Mouse (Mus musculus) monocyte, adult 2 months (primary cell): ENCODE results near the gene Tnp1.

Experiments used
- DNase-seq, 2 experiments: peaks; one replicate each; pipeline ENCODE4 v3.0.0; 2022; ENCODE audit warnings: low spot score in 2 of 2, low read depth in 1 of 2

Tnp1 gene

DNA sequence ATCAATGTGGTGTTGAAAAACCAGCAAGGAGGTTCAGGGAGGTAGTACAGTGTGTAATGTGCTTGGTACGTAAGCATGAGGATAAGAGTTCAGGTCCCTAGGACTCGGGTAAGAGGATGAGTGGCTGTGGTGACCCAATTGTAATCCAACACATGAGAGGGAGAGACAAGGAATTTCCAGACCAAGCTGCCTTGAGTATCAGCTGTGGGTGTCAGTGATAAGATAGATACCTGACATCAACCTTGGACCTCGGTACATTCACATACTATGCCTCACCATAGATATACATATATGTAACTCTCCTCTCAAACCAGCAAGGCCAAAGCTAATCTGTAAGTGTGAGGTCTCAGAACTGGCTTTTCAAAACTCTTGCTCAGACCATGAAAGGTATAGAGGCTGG lies 10.4 kb upstream of the Tnp1 start:
- no peak for DNase-seq

GRCm38 (mm10) chr1:73006847-73007246 lies 8.9 kb downstream of the Tnp1 start:
- no peak for DNase-seq

DNA sequence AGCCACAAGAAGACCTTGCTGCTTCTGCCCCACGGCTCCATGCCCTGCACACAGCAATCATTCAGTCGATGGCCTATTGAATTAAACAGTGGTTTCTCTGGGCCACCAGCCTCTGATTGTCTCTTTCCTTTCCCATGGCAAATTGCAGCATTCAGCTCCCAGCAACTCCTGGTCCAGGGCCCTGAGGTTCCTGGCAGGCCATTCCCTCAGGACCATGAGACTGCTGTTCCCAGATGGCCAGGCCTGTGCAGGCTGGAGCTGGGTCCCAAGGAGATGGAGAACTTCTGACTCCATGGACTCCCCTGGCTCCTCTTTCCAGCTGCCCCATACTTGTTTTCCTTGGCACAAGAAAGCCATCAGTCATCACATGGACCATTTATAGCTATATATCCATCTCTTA lies 10.8 kb downstream of the Tnp1 start:
- DNase-seq = no peak

GRCm38 (mm10) chr1:73002637-73003036 lies 13.1 kb downstream of the Tnp1 start:
- DNase-seq = no peak

GRCm38 (mm10) chr1:73001961-73002360 lies 13.7 kb downstream of the Tnp1 start:
- no peak for DNase-seq

DNA sequence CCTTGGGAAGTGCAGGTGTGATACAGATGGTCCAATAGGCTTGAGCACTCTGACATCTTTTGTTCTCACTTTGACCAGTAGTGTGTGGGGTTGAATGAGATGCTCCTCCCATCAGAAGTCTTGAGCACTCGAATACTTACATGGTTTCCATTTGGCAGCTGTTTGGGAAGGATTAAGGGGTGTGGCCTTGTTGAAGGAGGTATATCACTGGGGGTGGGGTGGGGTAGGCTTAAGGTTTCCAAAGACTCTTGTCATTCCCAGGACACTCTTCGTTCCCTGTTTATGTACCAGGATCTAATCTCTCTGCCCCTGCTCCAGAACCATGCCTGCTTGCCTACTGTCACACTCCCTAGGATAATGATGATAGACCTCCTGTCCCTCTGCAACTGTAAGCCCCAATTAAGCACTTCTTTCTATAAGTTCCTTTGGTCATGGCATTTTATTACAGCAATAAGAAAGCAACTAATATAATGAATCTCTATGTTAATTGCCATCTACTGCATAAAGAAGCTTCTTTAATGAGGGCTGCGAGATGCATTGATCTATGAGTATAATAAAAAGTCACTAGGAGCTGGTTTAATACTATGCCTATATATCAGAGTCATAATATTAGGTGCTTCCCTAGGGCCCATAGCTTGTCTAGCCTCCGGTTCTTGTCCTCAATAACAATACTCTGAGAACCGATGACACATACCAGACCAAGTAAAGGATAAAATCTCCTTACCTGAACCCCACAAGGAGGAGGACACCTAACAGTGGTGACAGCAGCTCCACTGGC lies 20.8 kb downstream of the Tnp1 start:
- DNase-seq = no peak

- no peak for DNase-seq
Measured at GRCm38 (mm10) chr1:72992944-72993464, 22.7 kb downstream of the Tnp1 start.

DNA sequence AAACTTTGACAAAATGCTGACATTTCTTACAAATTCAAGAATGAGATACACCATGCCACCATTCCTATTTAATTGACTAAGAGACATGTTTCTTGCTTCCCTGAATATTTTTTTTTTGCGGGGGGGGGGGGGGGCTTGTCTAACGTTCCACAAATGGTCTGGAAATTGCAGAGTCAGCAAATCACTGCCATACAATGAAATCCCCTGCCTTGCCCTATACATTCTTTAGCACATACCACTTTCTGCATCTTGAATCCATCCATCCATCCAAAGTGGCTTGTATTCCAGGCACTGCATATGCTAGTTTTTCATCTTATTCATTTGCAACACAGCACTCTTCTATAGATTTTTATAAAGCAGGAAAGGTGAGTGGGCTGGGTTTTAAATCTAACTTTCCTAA lies 23.5 kb downstream of the Tnp1 start:
- no peak for DNase-seq

DNA sequence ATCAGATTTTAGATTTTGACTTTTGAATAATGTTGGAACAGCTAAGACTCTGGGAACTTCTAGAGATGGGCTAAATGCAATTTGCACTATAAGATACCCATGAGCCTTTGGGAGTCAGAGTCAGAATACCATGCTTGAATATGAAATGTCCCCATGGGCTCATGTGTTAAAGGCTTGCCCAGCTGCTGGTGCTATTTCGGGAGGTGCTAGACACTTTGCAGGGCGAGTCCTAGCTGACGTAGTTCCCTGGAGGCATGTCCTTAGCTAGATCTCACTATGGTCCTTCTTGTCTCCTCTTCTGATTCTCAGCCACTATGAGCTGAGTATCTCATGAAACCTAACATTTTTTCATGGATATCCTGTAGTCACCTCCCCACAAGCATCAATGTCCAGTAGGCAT lies 26.8 kb downstream of the Tnp1 start:
- no peak for DNase-seq

GRCm38 (mm10) chr1:72986715-72987114 lies 29.0 kb downstream of the Tnp1 start:
- DNase-seq = no peak

DNA sequence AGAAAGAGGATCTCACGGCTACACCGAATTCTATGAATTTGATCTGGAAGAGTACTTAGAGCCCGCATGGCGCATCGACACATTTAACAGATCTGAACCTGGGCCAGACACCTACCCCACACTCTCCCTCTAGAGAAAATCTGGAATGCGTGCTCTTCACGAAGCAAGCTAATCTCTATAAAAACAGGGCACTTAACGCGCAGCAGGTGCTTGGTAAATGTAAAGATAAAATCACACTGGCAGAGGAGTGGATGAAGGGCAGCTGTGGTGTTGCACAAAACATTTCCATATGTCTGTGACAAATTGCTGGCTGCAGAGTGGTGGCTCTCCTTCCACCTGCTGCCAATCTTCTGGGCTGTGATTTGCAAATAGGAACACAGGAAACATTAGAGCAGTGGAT lies 36.8 kb downstream of the Tnp1 start:
- DNase-seq = no peak

- DNase-seq = no peak
Measured at GRCm38 (mm10) chr1:72974226-72974625, 41.5 kb downstream of the Tnp1 start.

DNA sequence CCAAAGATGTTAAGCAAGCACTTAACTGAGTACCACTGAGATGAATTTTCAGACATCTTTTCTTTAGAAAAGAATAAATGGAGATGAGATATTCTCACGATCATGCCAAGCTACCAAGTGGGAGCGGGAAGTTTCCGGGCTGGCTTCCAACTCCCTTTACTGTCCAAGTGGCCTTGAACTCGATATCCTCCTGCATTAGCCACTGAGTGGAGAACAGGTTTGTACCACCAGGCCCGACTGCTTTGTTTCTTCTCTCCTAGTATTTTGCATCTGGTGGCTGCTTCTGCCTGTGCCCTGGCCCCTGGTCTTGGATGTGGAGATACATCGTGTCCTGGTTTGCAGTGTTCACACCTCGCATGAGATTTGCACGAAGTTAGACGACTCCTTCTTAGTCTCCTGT lies 45.2 kb downstream of the Tnp1 start:
- DNase-seq = no peak

DNA sequence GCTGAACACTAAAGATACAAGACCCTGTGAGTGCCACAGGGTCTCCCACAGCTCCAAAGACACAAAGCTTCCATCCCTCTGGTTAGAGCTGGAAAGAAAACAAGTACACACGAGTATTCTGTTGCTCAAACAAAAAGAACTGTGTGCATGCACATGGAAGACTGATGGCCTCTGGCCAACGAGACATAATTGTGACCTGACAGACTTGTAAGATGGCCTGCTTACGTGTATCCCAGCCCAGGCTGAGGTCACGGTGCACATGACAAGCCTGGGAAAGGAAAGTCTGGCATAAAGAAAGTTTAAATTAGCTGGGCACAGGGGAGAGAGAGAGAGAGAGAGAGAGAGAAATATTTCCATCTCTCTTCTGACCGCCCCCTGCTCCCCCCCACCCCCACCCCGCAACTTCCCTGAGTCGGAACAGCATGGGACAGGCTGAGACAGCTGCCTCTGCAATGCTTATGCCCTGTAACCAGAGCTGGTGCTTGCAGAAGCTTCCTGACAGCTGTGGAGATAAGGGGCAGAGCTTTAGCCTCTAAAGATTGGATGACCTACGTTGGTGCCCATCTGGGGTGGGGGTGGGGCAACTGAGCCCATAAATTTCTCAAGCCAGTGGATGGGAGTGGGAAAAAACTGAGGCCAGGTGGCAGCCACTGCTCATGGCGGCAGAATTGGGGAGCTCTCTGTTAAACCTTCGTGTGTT lies 46.4 kb downstream of the Tnp1 start:
- no peak for DNase-seq

GRCm38 (mm10) chr1:72966423-72966822 lies 49.3 kb downstream of the Tnp1 start:
- no peak for DNase-seq
